ENCODE assay signal across 14 mouse cellular contexts in genomic region chr10:12931492-12932400, GRCm38 (mm10). TPM values are rescaled to one million over a fixed set of nuclear protein-coding genes. Genes with fewer than 3 reads are reported as not detected.
DNase-seq lines count a peak whose midpoint lies in the region; ATAC-seq lines count a peak whose summit lies in the region.
"Had no signal": no experiment of that assay in that cellular context is flagged by ENCODE, and none has a peak within 500 bp of the region (broad histone marks: within the 10 kb centered on the region; RNA-seq: fewer than 3 reads in every experiment).

No protein-coding gene starts in this region.

- DNase-seq in kidney, adult 18-20 months: no peak
- DNase-seq in 3134 (ENCODE audit: extremely low read depth, insufficient read length, low spot score): peak; percentile 54
- DNase-seq in NIH3T3 (ENCODE audit: low read depth): peak; percentile 71
- peak; percentile 45 to 63 for DNase-seq in kidney, postnatal 25 days
- no peak for DNase-seq in B cell, adult 2 months
- DNase-seq in ovary, postnatal 10 days (ENCODE audit: low spot score): no peak
- DNase-seq: adrenal gland, postnatal 14 days; thymus, postnatal 25 days had no signal

- no peaks in the 10 kb centered on the region for H3K27me3 ChIP-seq in kidney, embryonic 16.5 days (ENCODE audit: insufficient read depth, low read length)
- H3K27me3 ChIP-seq: forebrain, embryonic 13.5 days; hindbrain, embryonic 12.5 days; megakaryocyte, embryonic 14.5 days had no signal

- no peak overlapping the region for H3K27ac ChIP-seq in kidney, embryonic 16.5 days (ENCODE audit: low read length)
- H3K27ac ChIP-seq: forebrain, embryonic 13.5 days; hindbrain, embryonic 12.5 days had no signal

- no peaks in the 10 kb centered on the region for H3K36me3 ChIP-seq in kidney, embryonic 16.5 days (ENCODE audit: insufficient read depth, low read length)
- H3K36me3 ChIP-seq: hindbrain, embryonic 12.5 days had no signal

- H3K9me3 ChIP-seq in kidney, embryonic 16.5 days (ENCODE audit: low read length): no peaks in the 10 kb centered on the region
- H3K9me3 ChIP-seq: forebrain, embryonic 13.5 days; hindbrain, embryonic 12.5 days; megakaryocyte, embryonic 14.5 days had no signal

- no peak overlapping the region for H3K4me2 ChIP-seq in kidney, embryonic 16.5 days (replicated peaks; ENCODE audit: low read depth, low read length)
- H3K4me2 ChIP-seq: forebrain, embryonic 13.5 days; heart, embryonic 11.5 days; hindbrain, embryonic 12.5 days had no signal

- no peak overlapping the region for H3K9ac ChIP-seq in kidney, embryonic 16.5 days (replicated peaks; ENCODE audit: low read length)
- H3K9ac ChIP-seq: forebrain, embryonic 13.5 days; hindbrain, embryonic 12.5 days had no signal

- no peaks in the 10 kb centered on the region for H3K4me1 ChIP-seq in kidney, embryonic 16.5 days (ENCODE audit: insufficient read depth, low read length)
- H3K4me1 ChIP-seq: hindbrain, embryonic 12.5 days had no signal

- WGBS in kidney, embryonic 16.5 days: 63% methylated on average over 10 of the region's 10 CpGs

- no peak overlapping the region for H3K4me3 ChIP-seq in kidney, embryonic 16.5 days (ENCODE audit: low read length)
- H3K4me3 ChIP-seq: forebrain, embryonic 13.5 days; hindbrain, embryonic 12.5 days; megakaryocyte, embryonic 14.5 days had no signal

- ATAC-seq in kidney, embryonic 16.5 days (ENCODE audit: low FRiP score, low TSS enrichment): 0 out of 2 replicates have a peak, but pooled peaks have one; percentile 23
- ATAC-seq: forebrain, embryonic 13.5 days; intestine, postnatal 0 days had no signal

RNA-seq across cellular contexts. Expression of gene Stx11, which starts 32.4 kb away (rescaled TPM):
- polyA plus RNA-seq in kidney, embryonic 16.5 days (2015; fragmentation: Nextera tagmentation; extraction: Ambion mirVana): 2.3 and 2.4 TPM in 2 replicates

Comparison
In these comparisons a context has a peak if more than half of its experiments do, and no peak if none do; other contexts are left out.
1. DNase-seq: peak in 3134 (single experiment), NIH3T3 (single experiment) and kidney, postnatal 25 days (2 of 2); none in kidney, adult 18-20 months (single experiment), B cell, adult 2 months (0 of 2) and ovary, postnatal 10 days (single experiment).